Mouse (Mus musculus) midbrain, embryonic 16.5 days (tissue): ENCODE measurements at regions not wholly inside any gene's neighbourhood (a gene's known extent, or its start where the extent isn't known, plus 50 kb on each side); places are given as distances from the start of the nearest gene placed in this dataset.
A peak's percentile ranks its signal among the peaks of the same experiment; 100 is the strongest.

Experiments
- ATAC-seq: fragments of 200-750 bp; cut with Nextera tagmentation; 2 replicates; pipeline ENCODE4 v1.8.0; 2017; ENCODE audit warnings: moderate TSS enrichment
- H3K27ac ChIP-seq: fragments of 300-500 bp; sonication (generic); 2 replicates; pipeline ENCODE4 v1.5.1; 2014; ENCODE audit warnings: mild to moderate bottlenecking, low read length, mixed read lengths
- H3K27me3 ChIP-seq: fragments of 300-500 bp; sonication (generic); 2 replicates; pipeline ENCODE4 v1.6.1; 2014; ENCODE audit warnings: low read depth, low read length, mixed read lengths; ENCODE audit not compliant: control insufficient read depth, insufficient read depth
- H3K36me3 ChIP-seq: fragments of 300-500 bp; sonication (generic); 2 replicates; pipeline ENCODE4 v1.6.1; 2014; ENCODE audit warnings: mild to moderate bottlenecking, low read length, moderate library complexity, mixed read lengths; ENCODE audit not compliant: control insufficient read depth, insufficient read depth
- H3K4me1 ChIP-seq: fragments of 300-500 bp; sonication (generic); 2 replicates; pipeline ENCODE4 v1.6.1; 2014; ENCODE audit warnings: mild to moderate bottlenecking, low read length, mixed read lengths; ENCODE audit not compliant: control insufficient read depth, insufficient read depth
- H3K4me2 ChIP-seq: fragments of 300-500 bp; sonication (generic); 2 replicates; pipeline ENCODE4 v1.6.1; 2014; ENCODE audit warnings: mild to moderate bottlenecking, low read length, mixed read lengths
- H3K4me3 ChIP-seq: fragments of 300-500 bp; sonication (generic); 2 replicates; pipeline ENCODE4 v1.5.1; 2014; ENCODE audit warnings: low read depth, mild to moderate bottlenecking, low read length, moderate library complexity, mixed read lengths
- H3K9ac ChIP-seq: fragments of 300-500 bp; sonication (generic); 2 replicates; pipeline ENCODE4 v1.6.1; 2014; ENCODE audit warnings: low read depth, low read length, mixed read lengths
- H3K9me3 ChIP-seq: fragments of 300-500 bp; sonication (generic); replicated peaks from 2 replicates; pipeline ENCODE4 v1.6.1; 2014; ENCODE audit warnings: mild to moderate bottlenecking, low read length, mixed read lengths; ENCODE audit not compliant: control insufficient read depth, poor library complexity, severe bottlenecking
- WGBS: fragments of 180-500 bp; shearing (Covaris S2); extraction: QIAGEN DNeasy Blood & Tissue Kit; methylation state at CpG from one replicate; pipeline ENCODE4 v1.1.7; 2014; 5-methylcytosine and 5-hydroxymethylcytosine counted together

DNA sequence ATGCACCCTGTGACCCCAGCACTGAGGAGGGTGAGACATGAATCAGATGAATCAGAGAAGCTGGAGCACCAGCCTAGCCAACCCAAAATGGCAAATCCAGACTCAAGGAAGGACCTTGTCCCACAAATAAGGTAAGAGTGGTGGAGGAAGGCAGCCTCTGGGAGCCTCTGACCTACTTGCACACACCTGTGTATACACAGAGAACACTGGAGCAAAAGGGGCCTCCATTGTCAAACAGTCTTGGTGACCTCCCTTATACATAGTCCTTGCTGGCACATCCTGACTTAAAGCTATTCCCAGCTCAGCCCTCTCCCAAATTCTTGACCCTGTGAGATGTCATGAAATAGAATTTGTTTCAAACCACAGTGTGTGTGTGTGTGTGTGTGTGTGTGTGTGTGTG lies 57.1 kb downstream of the Inhbb start:
- H3K9me3 ChIP-seq, result 0 out of 2 replicates have a peak, but pooled peaks cover 2% of the 10 kb centered on the region
- H3K4me3 ChIP-seq, result no peak overlapping the region
- ATAC-seq, result no peak
- no peaks in the 10 kb centered on the region for H3K36me3 ChIP-seq
- no peaks in the 10 kb centered on the region for H3K27me3 ChIP-seq
- H3K4me2 ChIP-seq, result no peak overlapping the region
- no peak overlapping the region for H3K9ac ChIP-seq
- no peaks in the 10 kb centered on the region for H3K4me1 ChIP-seq
- H3K27ac ChIP-seq, result no peak overlapping the region

DNA sequence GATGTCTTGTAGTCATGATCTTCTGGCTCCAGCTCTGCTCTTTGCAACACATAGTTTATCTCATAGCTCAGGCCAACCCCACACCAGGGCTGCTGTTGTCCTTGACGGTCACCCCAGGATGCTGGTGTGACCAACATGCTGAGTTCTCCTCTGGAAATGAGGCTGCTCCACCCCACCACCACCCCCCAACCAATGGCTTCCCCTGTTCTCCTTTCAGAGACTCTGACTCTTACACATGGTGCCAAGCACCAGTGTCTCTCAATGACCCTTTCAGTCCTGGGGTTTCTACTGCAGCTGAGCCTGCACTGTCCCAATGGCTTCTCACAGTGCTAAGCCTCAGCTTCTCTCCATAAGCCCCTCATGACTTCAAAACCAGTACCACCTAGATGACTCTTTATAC lies 64.0 kb downstream of the Inhbb start:
- H3K27ac ChIP-seq, result no peak overlapping the region
- ATAC-seq, result no peak
- H3K4me2 ChIP-seq, result no peak overlapping the region
- H3K9me3 ChIP-seq, result peaks cover 6% of the 10 kb centered on the region; the same call in 1 of the 2 replicates
- no peaks in the 10 kb centered on the region for H3K36me3 ChIP-seq
- H3K9ac ChIP-seq, result no peak overlapping the region
- H3K4me3 ChIP-seq, result no peak overlapping the region
- no peaks in the 10 kb centered on the region for H3K4me1 ChIP-seq
- H3K27me3 ChIP-seq, result no peaks in the 10 kb centered on the region
- WGBS, result 90% methylated on average over 1 of the region's 1 CpGs

DNA sequence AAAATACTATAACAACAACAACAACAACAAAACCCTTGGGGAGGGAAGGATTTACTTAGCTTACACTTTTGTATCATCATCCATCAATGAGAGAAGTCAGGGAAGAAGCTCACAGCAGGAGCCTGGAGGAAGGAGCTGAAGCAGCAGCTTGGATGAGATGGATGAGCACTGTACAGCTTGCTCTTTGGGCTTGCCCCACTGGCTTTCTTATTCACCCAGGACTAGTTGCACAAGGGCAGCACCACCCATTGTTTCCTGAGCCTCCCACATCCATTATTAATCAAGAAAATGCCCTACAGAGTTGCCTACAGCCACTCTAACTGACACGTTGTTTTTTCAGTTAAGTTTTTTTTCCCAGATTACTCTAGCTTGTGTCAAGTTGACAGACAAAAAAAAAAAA lies 65.1 kb downstream of the Inhbb start:
- H3K36me3 ChIP-seq, result no peaks in the 10 kb centered on the region
- no peak for ATAC-seq
- no peak overlapping the region for H3K4me3 ChIP-seq
- H3K9me3 ChIP-seq, result peaks cover 6% of the 10 kb centered on the region; the same call in 1 of the 2 replicates
- H3K27ac ChIP-seq, result no peak overlapping the region
- H3K27me3 ChIP-seq, result no peaks in the 10 kb centered on the region
- 26% methylated on average over 1 of the region's 1 CpGs for WGBS
- H3K4me1 ChIP-seq, result no peaks in the 10 kb centered on the region
- H3K4me2 ChIP-seq, result no peak overlapping the region
- no peak overlapping the region for H3K9ac ChIP-seq

- Histone ChIP-seq H3K36me3 (no peaks in the 10 kb centered on the region), H3K4me1 (no peaks in the 10 kb centered on the region), H3K27ac (no peak overlapping the region), H3K4me3 (no peak overlapping the region), H3K4me2 (no peak overlapping the region), H3K9ac (no peak overlapping the region), H3K27me3 (no peaks in the 10 kb centered on the region), H3K9me3 (peaks cover 4% of the 10 kb centered on the region; the same call in 1 of the 2 replicates)
- 89% methylated on average over 5 of the region's 5 CpGs for WGBS
- no peak for ATAC-seq
Measured at GRCm38 (mm10) chr1:119355456-119355855, 66.6 kb downstream of the Inhbb start.

DNA sequence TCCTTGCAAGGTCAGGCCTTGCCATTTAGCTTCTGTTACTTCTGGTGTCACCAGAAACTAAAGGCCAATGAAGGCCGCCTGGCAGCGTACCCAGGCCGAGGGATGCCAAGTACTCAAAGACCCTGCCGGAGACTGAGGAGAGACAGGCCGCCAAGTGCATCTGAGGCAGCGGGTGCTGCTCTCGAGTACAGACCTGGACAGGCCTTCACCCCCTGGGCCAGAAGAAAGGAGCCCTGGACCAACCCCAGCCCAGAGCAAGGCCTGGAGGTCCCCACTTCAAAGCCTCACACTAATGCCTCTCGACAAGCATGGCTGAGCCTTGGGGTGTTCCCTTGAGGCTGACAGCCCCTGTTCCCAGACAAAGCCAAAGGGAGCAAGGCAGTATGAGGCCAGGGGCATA lies 70.5 kb downstream of the Inhbb start:
- whole genome bisulfite sequencing, result 80% methylated on average over 8 of the region's 8 CpGs

DNA sequence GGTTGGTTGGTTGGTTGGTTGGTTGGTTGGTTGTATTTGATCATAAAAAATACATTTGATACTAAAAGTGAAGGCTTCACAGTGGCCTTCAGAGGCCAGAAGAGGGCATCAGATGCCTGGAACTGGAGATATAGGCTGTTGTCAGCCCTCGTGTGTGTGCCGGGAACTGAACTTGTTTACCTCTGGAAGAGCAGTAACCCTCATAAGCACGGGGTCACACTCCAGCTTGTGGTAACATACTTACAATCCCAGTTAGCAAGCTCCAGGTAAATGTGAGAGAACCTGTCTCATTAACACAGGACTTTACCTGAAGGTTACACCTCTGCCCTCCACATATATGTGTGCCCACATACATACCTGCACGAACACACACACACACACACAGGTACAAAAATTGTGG lies 71.2 kb downstream of the Inhbb start:
- H3K4me3 ChIP-seq, result no peak overlapping the region

More for the DNA sequence above, 70.5 kb downstream of the Inhbb start:
- Histone ChIP-seq H3K4me2 (no peak overlapping the region), H3K9ac (no peak overlapping the region), H3K4me3 (no peak overlapping the region), H3K4me1 (peaks cover 4% of the 10 kb centered on the region; the same call in 1 of the 2 replicates), H3K36me3 (no peaks in the 10 kb centered on the region), H3K9me3 (no peaks in the 10 kb centered on the region), H3K27me3 (no peaks in the 10 kb centered on the region), H3K27ac (no peak overlapping the region)
- 0 out of 2 replicates have a peak, but pooled peaks have one; percentile 21 for ATAC-seq

GRCm38 (mm10) chr1:119350296-119350695 lies 71.8 kb downstream of the Inhbb start:
- Histone ChIP-seq H3K9ac (no peak overlapping the region), H3K36me3 (no peaks in the 10 kb centered on the region), H3K27me3 (no peaks in the 10 kb centered on the region), H3K4me2 (no peak overlapping the region), H3K4me1 (peaks cover 4% of the 10 kb centered on the region; the same call in 1 of the 2 replicates), H3K4me3 (no peak overlapping the region), H3K27ac (no peak overlapping the region), H3K9me3 (no peaks in the 10 kb centered on the region)
- ATAC-seq, result no peak
- WGBS, result 96% methylated on average over 7 of the region's 7 CpGs

More for the DNA sequence above, 71.2 kb downstream of the Inhbb start:
- no peaks in the 10 kb centered on the region for H3K27me3 ChIP-seq
- H3K36me3 ChIP-seq, result no peaks in the 10 kb centered on the region
- H3K9me3 ChIP-seq, result no peaks in the 10 kb centered on the region
- H3K9ac ChIP-seq, result no peak overlapping the region
- peaks cover 4% of the 10 kb centered on the region; the same call in 1 of the 2 replicates for H3K4me1 ChIP-seq
- 95% methylated on average over 4 of the region's 4 CpGs for WGBS
- no peak overlapping the region for H3K4me2 ChIP-seq
- H3K27ac ChIP-seq, result no peak overlapping the region
- ATAC-seq, result no peak

DNA sequence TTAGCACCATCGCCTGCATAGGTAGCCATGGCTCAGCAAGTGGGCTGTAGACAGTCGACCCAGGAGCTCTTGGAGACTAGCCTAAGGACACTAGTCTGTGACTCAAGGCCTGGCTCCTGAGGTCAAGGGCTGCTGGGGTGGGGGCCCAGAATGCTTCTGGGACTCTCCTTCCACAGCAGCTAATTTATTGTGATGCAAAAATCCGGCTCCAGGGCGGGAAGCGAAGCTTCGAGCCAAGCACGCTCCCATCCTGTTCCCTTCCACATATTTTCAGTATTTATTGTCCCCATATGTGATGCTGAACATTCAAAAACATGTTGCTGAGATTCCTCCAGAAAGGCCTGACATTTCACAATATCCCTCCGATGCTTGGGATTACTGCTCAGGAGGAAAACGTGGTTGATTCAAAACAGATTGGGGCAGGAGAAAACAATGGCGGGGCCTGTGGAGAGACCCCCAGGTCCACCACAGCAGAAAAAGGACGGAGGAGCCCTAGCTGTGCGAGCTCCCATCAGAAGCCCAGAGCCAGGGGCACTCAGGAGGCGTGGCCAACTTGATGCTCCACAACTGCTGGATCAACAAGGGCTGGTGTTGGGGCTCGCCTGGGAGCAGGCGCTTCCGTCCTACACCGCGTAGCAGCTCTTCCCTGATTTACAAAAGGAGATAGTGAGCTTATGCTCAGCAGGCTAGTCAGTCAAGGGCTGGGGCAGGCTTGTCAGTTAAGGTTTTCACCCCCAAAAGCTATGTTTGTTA lies 73.4 kb downstream of the Inhbb start:
- H3K36me3 ChIP-seq, result no peaks in the 10 kb centered on the region
- H3K27ac ChIP-seq, result no peak overlapping the region
- 19% methylated on average over 18 of the region's 18 CpGs for WGBS
- H3K27me3 ChIP-seq, result no peaks in the 10 kb centered on the region
- H3K9me3 ChIP-seq, result no peaks in the 10 kb centered on the region
- H3K4me3 ChIP-seq, result no peak overlapping the region
- peak; percentile 65; the same call in 1 of the 2 replicates for ATAC-seq
- H3K4me1 ChIP-seq, result peaks cover 4% of the 10 kb centered on the region; the same call in 1 of the 2 replicates
- no peak overlapping the region for H3K9ac ChIP-seq
- H3K4me2 ChIP-seq, result no peak overlapping the region

DNA sequence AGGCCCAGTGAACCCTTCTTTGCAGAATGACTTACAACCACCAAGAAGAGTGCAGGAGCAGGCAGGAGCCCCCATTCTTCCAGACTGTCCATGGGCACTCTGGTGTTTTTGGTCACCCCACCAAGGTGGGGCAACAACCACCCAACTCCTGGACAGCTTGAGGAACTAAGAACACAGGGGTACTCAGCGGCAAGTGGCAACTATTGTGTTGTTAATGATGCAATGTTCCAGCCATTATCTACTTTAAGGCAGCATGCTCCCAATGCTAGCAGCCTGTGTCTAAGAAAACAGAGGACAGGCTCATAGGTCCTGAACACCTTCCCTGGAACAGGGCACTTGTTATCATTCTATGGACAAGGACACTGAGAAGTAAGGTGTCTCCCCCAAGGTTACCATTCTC lies 74.3 kb downstream of the Inhbb start:
- Histone ChIP-seq H3K9me3 (no peaks in the 10 kb centered on the region), H3K4me3 (no peak overlapping the region), H3K27me3 (no peaks in the 10 kb centered on the region), H3K4me1 (peaks cover 4% of the 10 kb centered on the region; the same call in 1 of the 2 replicates), H3K27ac (no peak overlapping the region), H3K9ac (no peak overlapping the region), H3K4me2 (no peak overlapping the region), H3K36me3 (no peaks in the 10 kb centered on the region)
- WGBS, result 85% methylated on average over 1 of the region's 1 CpGs
- no peak for ATAC-seq
